Mouse (Mus musculus) testis, adult 2 months (tissue): Measurements from ENCODE around the gene Adm. TPM values are rescaled to one million over a fixed set of nuclear protein-coding genes. Genes with fewer than 3 reads are reported as not detected.

Source experiments
- H3K27ac ChIP-seq: fragments of 200-500 bp; 2 replicates; pipeline ENCODE4 v1.5.1; 2012; ENCODE audit warnings: low read depth, low read length; ENCODE audit not compliant: control insufficient read depth, insufficient read depth
- H3K27me3 ChIP-seq: fragments of 200-500 bp; 2 replicates; pipeline ENCODE4 v1.6.1; 2012; ENCODE audit warnings: mild to moderate bottlenecking, low read length, moderate library complexity; ENCODE audit not compliant: control insufficient read depth, insufficient read depth
- H3K36me3 ChIP-seq: fragments of 200-500 bp; 2 replicates; pipeline ENCODE4 v1.6.1; 2012; ENCODE audit warnings: mild to moderate bottlenecking, low read length; ENCODE audit not compliant: control insufficient read depth, insufficient read depth
- H3K4me1 ChIP-seq: fragments of 200-500 bp; 2 replicates; pipeline ENCODE4 v1.6.1; 2012; ENCODE audit warnings: low read length; ENCODE audit not compliant: control insufficient read depth, insufficient read depth
- H3K4me3 ChIP-seq: fragments of 200-500 bp; 2 replicates; pipeline ENCODE4 v1.5.1; 2012; ENCODE audit warnings: low read depth, mild to moderate bottlenecking, low read length, moderate library complexity, mixed read lengths; ENCODE audit not compliant: control insufficient read depth
- CTCF ChIP-seq: fragments of 200-500 bp; IDR thresholded peaks from 2 replicates; pipeline ENCODE4 v1.5.1; 2012; ENCODE audit warnings: low read depth, mild to moderate bottlenecking, inconsistent platforms, low read length, moderate library complexity; ENCODE audit not compliant: control insufficient read depth, insufficient read depth, insufficient replicate concordance
- POLR2A ChIP-seq: fragments of 200-500 bp; IDR thresholded peaks from 2 replicates; pipeline ENCODE4 v1.6.1; 2012; ENCODE audit warnings: low read depth, mild to moderate bottlenecking, inconsistent platforms, low read length, moderate library complexity; ENCODE audit not compliant: control insufficient read depth
- polyA plus RNA-seq: library from polyadenylated mRNA; depleted of rRNA; stranded (reverse); fragments of >200 nt; gene quantifications from 2 replicates; pipeline ENCODE4 v1.2.3, GENCODE M21; 2012; rRNA removed

Adm gene
- polyA plus RNA-seq, 1 experiment, result 0.30 TPM

DNA sequence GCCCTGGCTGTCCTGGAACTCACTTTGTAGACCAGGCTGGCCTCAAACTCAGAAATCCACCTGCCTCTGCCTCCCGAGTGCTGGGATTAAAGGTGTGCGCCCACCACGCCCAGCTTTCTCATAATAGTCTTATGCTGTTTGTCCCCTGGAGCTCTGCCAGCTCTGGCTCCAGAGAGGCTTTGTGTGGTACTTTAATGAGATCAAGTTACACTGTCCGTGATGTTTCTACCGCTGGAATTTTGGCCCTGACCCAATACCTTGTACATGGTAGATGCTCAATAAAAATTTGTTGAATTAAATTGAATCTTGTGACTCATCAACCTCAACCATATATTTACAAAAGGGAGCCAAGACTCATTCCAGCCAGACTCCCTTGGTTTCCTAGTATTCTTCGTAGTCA lies 23.6 kb downstream of the Adm start:
- Histone ChIP-seq H3K36me3 (no peaks in the 10 kb centered on the region), H3K4me1 (peaks cover 13% of the 10 kb centered on the region), H3K27me3 (no peaks in the 10 kb centered on the region), H3K27ac (no peak overlapping the region), H3K4me3 (no peak overlapping the region)
- TF ChIP-seq POLR2A, result no peak
- TF ChIP-seq CTCF, result no peak

DNA sequence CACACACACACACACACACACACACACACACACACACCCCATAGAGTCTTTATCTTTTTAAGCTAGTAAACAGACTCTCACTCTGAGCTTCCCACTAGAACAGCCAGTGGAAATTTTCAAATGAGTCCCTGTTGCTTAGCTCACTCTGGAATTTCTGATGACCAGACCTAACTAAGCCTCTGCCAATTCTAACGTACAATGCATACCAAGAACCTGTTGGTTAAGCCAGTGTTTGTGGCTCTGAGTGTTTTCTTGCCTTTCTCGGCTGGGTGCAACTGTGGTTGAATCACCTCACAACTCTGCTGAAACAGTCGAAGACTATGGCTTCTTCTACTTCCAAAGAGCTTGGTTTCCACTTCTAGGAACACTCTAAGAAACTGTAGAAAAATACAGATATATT lies 27.8 kb downstream of the Adm start:
- H3K27ac ChIP-seq, result no peak overlapping the region
- no peak overlapping the region for H3K4me3 ChIP-seq
- no peaks in the 10 kb centered on the region for H3K36me3 ChIP-seq
- TF ChIP-seq POLR2A (no peak), CTCF (no peak)
- H3K27me3 ChIP-seq, result no peaks in the 10 kb centered on the region
- H3K4me1 ChIP-seq, result peaks cover 2% of the 10 kb centered on the region; the same call in 1 of the 2 replicates

DNA sequence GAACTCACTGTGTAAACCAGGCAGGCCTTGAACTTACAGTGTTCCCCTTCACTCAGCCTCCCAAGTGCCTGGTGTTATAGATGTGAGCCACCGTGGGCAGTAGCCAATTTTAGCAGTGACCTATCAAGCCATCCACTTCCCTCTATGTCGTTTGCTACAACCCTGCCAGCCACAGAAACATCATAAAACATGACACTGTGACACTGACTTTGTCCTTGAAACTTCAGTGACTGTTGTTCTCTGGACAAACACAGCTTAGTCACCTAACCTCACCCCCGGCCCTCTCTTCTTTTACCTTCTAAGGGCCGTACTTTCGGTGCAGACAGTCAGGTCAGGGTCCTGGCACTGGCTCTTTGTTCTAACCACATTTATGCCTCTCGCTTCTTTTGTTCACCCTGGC lies 28.5 kb downstream of the Adm start:
- Histone ChIP-seq H3K4me3 (no peak overlapping the region), H3K4me1 (peaks cover 2% of the 10 kb centered on the region; the same call in 1 of the 2 replicates), H3K27ac (no peak overlapping the region), H3K27me3 (no peaks in the 10 kb centered on the region), H3K36me3 (no peaks in the 10 kb centered on the region)
- TF ChIP-seq POLR2A (no peak), CTCF (no peak)

DNA sequence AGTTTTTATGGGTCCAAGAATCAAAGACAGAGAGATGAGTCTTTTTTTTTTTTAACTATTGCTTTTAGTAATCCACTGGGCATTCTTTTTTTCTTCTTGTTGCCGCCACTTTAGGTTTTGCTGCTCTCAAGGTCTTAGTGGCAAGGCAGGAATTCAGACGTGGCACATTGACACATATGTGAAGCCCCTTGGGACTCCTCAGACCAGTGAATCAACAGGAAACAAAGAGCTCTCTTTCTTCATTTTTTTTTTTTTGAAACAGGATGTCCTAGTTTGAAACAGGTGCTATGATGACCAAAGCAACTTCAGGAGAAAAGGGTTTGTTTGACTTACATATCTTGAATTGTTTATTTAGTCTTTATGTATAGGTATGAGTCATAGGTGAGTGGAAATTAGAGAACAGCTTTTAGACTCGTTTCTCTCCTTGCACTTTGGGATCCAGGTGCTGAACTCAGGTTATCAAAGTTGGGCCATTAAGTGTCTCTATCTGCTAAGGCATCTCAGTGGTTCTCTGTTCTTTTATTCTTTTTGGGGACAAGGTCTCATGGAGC lies 31.0 kb downstream of the Adm start:
- Histone ChIP-seq H3K36me3 (no peaks in the 10 kb centered on the region), H3K27ac (no peak overlapping the region), H3K27me3 (no peaks in the 10 kb centered on the region), H3K4me3 (no peak overlapping the region), H3K4me1 (peaks cover 2% of the 10 kb centered on the region; the same call in 1 of the 2 replicates)
- TF ChIP-seq CTCF, result no peak
- TF ChIP-seq POLR2A, result no peak

- H3K27me3 ChIP-seq, result no peaks in the 10 kb centered on the region
- H3K36me3 ChIP-seq, result no peaks in the 10 kb centered on the region
- TF ChIP-seq POLR2A (no peak), CTCF (no peak)
- no peak overlapping the region for H3K27ac ChIP-seq
- no peaks in the 10 kb centered on the region for H3K4me1 ChIP-seq
- H3K4me3 ChIP-seq, result no peak overlapping the region
Measured at GRCm38 (mm10) chr7:110666537-110666936, 39.1 kb downstream of the Adm start.

GRCm38 (mm10) chr7:110668247-110668646 lies 40.8 kb downstream of the Adm start:
- TF ChIP-seq CTCF (no peak), POLR2A (no peak)
- no peaks in the 10 kb centered on the region for H3K36me3 ChIP-seq
- H3K4me1 ChIP-seq, result no peaks in the 10 kb centered on the region
- H3K27ac ChIP-seq, result no peak overlapping the region
- no peak overlapping the region for H3K4me3 ChIP-seq
- no peaks in the 10 kb centered on the region for H3K27me3 ChIP-seq

DNA sequence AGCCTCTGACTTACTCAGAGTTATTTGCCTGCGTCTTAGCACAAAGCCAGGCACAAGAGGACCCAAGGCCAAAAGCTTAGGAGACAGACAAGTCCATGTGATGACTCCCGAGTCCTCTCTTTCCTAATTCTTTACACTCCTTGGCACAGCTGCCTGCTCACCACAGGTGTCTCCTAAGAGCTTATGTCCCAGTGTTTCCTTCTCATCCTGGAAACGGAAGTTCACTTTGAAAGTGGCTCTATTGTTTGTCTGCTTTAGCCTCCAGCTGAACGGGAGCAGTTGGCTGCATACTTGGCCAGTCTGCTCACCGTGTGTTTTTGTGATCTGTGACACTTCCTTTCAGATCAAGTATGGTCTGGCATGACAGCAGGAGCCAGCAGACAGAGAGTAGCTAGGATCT lies 41.3 kb downstream of the Adm start:
- H3K4me1 ChIP-seq, result no peaks in the 10 kb centered on the region

DNA sequence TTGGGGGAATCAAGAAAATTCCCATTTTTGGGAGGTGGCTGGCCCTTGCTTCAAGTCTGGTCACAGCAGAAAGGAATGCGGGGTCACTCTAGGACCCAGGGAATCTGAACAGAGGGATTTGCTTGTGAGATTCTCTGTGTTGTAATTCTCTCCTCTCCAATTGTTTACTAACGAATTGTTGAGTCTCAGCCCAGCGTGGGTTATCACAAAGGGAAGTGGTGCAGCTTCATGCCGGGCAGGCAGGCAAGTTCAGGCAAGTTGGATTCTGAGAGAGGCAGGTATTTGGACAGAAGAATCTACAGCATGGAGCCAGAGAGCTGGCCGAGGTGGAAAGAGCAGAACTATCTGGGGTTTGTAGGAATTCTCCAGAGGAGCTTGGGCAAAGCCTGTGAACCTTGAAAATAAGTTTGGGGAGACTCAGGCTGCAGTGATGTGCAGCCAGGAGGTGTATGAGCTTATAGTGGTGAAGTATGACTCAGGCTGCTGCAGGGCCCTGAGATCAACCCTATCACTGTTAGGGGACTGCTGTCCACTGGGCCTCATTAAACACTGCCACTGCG lies 43.7 kb downstream of the Adm start:
- H3K36me3 ChIP-seq, result no peaks in the 10 kb centered on the region
- no peaks in the 10 kb centered on the region for H3K4me1 ChIP-seq
- no peak overlapping the region for H3K4me3 ChIP-seq
- H3K27ac ChIP-seq, result no peak overlapping the region
- TF ChIP-seq POLR2A (no peak), CTCF (no peak)
- H3K27me3 ChIP-seq, result no peaks in the 10 kb centered on the region

More for the DNA sequence above, 41.3 kb downstream of the Adm start:
- Histone ChIP-seq H3K27ac (no peak overlapping the region), H3K4me3 (no peak overlapping the region), H3K27me3 (no peaks in the 10 kb centered on the region), H3K36me3 (no peaks in the 10 kb centered on the region)
- no peak for TF ChIP-seq POLR2A
- TF ChIP-seq CTCF, result no peak

Other genes with a start within 250 kb of the Adm start
- gene Sbf2, start 12.7 kb upstream of the Adm start, polyA plus RNA-seq, result 35.2 and 37.0 TPM in 2 replicates
- 1.8 and 2.5 TPM in 2 replicates for gene Ampd3, start 140.5 kb downstream of the Adm start, polyA plus RNA-seq
- gene Rnf141, start 216.8 kb downstream of the Adm start, polyA plus RNA-seq, result 71.2 and 76.4 TPM in 2 replicates
- 0.27 and 0.47 TPM in 2 replicates for gene Lyve1, start 235.6 kb downstream of the Adm start, polyA plus RNA-seq